Mouse (Mus musculus): ENCODE results near the gene Sfswap. TPM values are rescaled to one million over a fixed set of nuclear protein-coding genes. Genes with fewer than 3 reads are reported as not detected.

Gene Sfswap
- total RNA-seq, 4 experiments from 2014 or later, result 46.9 to 101 (median 65.6) TPM

DNA sequence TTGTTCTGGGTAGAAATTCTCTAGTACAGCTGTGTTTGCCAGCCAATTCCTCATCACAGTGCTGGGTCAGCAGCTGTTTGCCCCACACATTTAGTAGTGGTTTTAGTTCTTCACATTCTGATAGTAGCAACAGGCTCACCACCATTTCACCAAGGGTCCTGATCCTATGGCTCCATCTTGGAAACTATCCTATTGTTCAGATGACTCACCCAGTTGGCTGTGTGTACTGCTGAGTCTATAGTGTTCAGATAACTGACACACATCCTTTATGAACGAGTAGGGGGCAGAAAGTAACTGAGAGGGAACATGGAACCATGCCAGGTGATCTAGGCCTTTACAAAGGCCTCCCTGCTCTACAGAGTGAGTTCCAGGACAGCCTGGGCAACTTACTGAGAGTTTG lies 28.6 kb downstream of the Sfswap start:
- DNase-seq, result no peak

DNA sequence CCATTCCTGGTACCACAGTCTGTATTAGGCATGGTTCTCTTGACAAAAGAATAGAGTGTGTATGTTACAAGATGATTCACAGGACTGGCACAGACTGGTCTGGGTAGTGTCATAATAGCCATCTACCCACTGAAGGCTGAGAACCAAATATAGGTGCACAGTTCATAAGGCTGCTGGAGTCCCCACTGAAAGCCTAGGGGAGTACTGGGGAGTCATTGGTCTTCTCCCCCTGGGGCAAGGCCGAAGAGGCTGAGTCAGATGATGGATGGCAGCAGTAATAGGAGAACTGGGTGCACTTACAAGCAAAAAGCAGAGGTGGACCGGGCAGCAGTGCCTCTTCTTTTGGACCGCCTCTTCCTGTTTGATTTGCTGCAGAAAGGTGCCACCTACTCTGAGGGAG lies 32.7 kb downstream of the Sfswap start:
- DNase-seq, result peak; percentile 80

DNA sequence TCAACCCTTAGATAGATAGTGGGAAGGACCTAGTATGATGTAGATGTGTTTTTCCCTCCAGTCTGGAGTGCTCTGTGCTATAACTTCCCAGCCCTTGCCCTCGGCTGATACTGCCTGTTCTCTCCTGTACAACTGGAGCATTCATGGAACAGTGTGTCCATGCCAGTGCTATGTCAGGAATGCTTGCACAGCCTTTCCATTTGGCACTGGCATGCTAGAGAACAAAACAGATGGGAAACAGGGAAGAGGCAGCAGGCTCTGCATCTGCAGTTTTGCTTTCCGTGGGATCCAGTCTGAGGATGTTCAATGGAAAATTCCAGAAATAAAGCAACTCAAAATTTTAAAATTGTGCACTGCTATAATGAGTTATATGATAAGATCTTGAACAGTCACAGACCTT lies 33.5 kb downstream of the Sfswap start:
- no peak for DNase-seq

DNA sequence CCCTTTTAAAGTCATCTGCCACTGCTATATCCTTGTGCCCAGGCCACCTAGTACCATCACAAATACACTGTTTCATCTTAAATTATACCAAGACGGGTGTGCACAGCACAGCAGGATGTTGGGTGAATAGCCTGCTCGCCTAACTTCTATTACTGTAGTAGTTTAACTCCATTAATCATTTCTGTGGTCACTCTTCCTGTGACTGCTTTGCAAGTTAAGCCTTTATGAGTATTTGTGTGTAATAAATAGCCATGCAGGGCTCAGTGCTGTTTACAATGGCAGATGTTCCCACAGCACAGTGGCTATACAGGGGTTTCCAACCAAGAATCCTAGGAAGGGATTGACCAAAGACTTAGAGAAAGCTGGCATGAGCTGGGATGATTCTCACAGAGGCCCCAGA lies 34.0 kb downstream of the Sfswap start:
- DNase-seq, result no peak

DNA sequence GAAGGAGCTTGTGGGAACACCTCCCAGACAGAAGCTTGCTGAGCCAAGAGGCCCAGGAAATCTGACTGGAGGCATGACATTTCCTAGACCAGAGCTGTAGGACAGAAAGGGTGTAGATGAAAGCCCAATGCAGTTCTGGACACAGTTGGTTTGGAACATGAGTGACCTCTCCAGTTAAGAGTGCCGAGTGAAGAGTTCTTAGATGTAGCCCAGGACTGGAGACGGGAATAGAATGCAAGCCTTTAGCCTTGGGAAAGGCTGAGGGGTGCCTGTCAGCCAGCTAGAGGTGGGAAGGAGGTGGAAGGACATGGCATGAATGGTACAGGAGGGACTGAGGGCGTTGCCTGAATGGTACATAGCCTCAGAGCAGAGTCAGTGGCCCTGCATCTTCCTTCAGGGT lies 34.4 kb downstream of the Sfswap start:
- no peak for DNase-seq

DNA sequence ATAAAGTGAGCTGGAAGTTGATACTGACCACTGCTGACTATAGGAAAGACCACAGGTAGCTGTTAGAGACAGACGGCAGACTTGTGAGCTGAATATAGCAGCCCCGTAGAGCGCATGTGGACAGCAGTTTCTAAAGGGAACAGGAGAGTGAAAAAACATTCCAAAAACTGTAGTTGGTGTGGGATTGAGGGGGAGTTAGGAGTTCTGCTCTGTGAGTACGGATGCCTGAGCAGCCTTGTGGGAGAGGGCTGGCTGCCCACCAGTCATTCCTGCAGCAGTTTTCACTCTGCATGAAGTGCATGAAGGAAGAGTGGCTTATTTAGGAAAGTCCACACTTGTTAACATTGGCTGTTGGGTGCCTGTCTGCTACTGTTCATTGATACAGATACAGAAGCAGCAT lies 37.8 kb downstream of the Sfswap start:
- no peak for DNase-seq

DNA sequence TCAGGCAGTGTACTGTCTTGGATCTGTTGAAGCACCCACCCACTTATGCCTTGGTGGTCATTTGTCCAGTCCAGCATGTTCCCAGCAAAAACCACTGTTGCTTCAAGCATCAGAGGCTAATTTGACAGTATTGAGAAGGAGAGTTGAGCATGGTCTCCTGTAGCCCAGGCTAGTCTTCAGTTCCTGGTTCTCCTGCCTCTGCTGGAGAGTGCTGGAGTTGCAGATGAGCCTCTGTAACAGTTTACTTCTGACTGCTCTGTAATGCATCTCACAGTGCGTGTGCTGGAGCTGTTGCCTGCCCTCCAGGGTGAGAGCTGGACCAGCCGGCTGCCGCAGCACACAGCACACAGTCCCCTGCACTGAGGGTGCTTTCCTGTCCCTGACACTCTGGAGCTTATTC lies 41.2 kb downstream of the Sfswap start:
- no peak for DNase-seq

DNA sequence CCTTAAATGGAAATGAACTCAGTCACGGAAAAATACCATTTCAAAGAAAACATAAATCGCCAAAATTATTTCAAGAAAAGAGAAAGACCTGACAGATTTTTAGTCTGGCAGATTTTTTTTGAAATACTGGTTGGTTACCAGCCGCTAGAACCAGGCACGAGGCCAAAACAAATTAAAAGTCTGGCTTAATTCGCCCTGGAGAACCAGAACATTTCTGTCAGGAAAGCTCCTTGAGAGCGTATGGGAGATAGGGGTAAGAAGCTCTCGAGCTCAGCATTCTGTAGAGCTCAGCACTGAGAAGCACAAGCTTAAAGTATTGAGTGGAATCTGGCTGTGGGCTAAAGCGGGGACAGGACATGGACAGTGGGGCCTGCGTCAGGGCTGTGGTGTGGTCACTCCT lies 44.8 kb downstream of the Sfswap start:
- DNase-seq, result no peak

DNA sequence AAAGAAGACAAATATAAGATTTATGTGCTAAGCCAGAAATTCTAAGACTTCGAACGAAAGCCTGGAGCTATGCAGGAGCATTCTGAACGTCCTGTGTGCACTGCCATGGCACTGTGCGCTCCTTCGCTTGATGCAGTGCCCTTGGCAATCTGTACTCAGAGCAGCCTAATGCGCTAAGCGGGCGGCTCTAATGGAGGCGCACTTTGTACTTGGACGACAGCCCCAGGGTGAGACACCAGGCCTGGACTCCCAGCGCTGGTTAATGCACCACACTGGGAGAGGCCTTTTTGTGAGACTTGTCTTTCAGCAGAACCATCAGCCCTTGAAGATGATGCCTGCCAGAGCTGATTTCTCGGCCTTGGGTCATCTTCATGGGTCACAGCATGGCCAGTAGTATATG lies 48.7 kb downstream of the Sfswap start:
- DNase-seq, result no peak

DNA sequence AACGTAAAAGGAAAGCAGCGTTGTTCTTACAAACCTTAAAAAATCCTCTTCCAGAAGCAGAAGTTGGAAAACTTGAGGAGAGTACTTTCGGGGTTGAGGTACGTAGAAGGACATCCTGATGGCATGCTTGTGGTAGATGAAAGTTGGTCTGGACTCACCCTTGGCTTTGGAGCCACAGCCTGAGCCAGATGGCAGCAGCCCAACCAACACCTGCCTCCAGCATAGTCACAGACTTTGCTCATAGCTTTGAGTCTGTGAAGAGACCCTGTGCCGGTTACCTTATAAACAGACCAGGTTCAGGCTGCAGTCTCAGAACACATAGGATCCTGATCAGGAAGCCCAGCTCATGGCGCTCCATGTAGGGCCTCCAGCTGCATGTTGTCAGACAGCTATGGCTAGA lies 49.8 kb downstream of the Sfswap start:
- no peak for DNase-seq

DNA sequence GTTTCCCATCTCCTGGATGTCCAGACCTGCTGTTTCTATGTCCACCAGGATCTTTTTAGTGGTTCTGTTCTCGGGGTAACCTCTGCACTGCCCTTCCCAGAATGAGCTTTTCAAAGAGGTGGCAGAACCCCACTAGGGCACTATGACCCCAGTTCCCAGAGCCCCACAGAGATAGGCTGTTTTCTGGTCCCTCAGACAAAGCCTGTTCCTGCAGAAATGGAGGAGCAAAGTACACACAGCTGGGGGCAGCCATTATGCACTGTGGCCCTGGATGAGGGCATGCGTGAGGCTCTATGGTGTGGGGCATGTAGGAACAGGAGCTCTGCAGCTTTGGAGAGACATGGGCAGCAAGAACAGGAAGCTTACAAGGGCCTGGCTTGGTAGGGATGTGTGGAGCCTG lies 51.0 kb downstream of the Sfswap start:
- DNase-seq, result no peak

DNA sequence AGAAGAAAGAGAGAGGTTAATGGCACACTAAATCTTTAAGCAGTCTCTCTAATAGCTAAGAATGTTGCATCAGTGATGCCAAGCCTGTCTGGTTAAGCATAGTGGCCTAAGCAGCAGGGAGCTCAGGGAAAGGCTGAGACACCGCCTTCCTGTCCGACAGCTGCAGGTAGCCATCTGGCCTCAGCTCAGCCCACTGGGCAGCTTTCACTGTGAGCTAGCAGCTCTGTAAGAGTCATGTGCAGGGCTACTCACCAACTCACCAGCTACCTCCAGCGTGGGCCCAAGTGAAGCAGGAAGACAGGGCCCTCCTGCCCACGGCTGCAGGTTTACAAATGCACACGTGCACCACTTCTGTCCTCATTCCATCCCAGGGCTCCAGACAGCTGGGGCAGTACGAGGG lies 52.6 kb downstream of the Sfswap start:
- no peak for DNase-seq

DNA sequence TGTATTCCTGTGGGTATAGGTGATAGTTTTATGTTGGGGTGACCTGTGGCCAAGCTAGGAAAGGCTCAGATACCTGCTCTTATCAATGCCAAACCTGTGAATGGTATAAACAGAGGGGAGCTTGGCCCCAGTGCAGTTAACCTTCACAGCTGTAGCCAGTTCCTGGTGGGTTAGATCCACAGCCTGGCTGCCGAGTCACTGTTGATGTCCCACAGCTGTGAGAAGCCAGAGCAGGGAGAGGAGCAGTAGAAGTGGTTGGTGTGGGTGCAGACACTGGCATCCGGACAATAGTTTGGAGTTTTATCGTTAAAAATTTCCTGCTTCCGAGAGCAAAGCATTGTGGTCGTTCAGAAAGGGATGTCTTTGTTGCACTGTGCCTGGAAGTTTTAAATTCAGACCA lies 57.6 kb downstream of the Sfswap start:
- DNase-seq, result no peak

DNA sequence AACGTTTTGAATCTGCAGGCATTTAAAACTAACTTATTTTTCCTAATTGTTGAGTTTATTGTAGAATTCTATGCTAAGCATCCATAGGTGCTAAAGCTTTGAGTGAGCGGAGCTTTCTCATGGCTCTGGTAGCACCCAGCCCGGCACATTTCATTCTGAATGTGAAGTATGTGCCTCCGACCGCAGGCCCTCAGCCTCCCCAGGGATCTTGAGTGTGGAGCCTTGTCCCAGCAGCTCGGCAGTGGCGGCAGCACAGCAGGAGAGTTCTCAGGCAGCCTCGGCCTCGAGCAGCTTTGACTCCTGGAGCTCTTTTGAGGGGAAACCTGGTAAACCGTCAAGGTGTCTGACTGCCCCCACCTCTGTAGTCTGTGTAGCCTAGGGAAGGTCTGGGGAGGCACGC lies 58.3 kb downstream of the Sfswap start:
- DNase-seq, result no peak

DNA sequence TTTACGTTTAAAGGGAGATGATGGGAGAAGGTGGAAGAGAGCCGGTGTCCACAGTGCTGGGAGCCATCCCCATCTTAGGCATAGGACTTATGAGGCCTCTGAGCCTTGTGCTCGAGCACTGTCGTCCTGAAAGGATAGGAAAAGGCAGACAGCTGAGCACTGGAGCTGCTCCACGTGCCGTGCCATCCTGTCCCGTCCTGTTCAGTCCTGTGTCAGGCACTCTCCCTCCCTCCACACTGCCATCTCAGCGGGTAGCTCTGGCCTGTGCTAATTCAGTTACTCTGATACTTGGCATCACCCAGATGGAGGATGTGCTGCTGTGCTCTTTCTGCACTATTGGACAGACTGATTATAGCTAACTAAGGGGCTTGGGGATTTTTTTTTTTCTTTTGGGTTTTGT lies 61.3 kb downstream of the Sfswap start:
- no peak for DNase-seq

DNA sequence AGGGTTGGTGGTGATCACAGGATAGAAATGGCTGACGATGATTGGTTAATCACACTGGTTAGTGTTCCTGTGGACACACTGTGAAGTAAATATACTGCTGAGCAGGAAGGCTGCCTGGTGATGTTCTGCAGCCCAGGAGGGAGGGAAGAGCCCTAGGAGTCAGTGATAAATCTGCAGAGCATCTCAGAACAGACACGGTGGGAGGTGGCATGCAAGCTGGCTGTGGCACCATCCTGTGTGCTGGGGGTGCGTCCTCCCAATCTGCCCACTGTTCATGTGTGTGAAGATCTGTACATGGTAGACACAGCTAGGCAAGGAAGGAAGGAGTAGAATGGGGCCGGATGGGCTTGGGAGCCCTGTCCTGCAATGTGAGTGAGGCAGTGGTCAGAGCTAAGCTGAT lies 67.6 kb downstream of the Sfswap start:
- no peak for DNase-seq

DNA sequence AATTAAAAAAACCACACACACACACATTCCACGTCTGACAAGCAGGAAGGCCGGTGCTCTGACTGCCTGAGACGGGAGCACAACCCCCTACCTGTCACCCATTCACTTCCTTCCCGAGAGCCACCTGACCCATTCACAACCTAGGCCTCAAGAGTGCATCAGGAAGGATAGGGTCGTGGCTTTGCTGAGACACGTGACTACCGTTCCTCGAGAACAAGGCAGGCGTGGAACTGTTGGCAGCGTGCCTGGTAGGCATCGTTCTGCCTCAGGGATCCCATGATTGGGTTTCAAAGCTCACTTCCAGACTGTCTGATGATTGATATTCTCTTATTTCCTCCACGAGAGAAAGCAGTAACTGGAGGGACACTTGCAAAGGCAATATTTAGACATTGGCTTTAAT lies 77.2 kb downstream of the Sfswap start:
- DNase-seq, result peak; percentile 9

DNA sequence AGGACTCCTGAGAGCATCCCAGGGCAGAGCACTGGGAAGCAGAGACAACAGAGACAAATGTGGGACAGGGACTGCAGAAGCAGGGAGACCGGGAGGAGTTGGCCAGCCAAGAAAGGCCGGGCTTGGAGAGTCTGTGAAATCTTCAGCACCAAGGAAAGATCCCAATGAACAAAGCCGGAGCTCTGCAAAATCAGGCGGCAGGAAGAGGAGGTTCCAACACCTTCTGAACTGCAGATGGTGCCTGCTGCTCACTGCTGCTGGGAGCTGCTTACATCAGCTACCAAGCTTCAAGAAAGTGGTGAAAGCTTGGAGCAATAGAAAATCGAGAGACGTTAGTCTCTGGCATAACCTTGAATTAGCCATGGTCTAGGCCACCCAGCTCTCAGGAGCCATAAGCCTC lies 79.0 kb downstream of the Sfswap start:
- DNase-seq, result no peak

DNA sequence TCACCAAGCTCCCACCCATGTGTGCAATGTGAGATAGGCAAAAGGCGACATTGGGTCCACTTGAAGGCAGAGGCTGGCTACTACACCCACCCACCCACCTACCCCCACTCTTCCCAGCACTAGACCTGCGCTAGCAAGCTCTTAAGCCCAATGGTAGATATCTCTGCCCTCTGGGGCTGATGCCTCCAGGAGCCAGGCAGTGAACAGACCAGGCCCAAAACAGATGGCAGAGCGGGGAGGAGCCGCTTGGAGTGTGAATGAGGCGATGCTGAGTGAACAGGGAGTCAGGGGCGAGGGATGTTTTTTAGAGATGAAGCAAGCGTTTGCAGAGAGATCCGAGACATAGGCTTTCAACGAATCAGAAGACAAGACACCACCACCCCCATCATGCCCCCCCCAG lies 79.6 kb downstream of the Sfswap start:
- DNase-seq, result no peak

DNA sequence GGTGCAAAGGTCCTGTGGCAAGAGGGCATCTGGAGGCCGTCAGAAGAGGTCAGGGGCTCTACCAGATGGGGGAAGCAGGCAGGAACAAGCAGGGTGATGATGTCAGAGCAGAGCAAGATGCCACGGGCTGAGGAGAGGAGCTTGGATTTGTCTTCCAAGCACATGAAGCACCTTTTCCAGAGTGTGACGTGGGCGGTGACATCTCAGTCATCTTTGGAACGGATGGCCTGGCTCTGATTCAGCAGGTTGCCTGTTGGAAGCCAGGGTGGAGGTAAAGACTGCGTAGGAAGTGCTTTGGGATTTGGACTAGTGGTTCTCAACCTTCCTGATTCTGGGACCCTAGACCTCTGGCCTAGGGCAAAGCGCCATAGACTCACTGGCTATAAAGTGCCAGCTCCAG lies 80.0 kb downstream of the Sfswap start:
- DNase-seq, result no peak

DNA sequence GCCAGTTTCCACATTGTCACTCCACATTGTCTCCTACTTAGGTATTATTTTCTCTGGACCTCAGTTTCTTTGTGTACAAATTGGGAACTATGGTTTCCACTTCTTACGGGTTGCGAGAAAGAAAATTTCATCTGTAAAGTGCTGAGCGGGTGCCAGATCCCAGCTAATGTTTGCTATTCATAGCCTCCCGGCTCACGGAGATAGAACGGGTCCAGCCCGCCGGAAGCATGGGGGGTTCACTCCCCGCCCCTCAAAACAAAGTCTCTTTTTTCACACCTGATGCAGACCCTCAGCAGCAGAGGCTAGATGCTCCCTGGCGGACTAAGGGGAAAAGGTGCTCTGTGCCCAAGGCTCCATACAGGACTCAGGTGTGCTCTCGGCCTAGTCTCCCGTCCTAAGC lies 82.3 kb downstream of the Sfswap start:
- no peak for DNase-seq

DNA sequence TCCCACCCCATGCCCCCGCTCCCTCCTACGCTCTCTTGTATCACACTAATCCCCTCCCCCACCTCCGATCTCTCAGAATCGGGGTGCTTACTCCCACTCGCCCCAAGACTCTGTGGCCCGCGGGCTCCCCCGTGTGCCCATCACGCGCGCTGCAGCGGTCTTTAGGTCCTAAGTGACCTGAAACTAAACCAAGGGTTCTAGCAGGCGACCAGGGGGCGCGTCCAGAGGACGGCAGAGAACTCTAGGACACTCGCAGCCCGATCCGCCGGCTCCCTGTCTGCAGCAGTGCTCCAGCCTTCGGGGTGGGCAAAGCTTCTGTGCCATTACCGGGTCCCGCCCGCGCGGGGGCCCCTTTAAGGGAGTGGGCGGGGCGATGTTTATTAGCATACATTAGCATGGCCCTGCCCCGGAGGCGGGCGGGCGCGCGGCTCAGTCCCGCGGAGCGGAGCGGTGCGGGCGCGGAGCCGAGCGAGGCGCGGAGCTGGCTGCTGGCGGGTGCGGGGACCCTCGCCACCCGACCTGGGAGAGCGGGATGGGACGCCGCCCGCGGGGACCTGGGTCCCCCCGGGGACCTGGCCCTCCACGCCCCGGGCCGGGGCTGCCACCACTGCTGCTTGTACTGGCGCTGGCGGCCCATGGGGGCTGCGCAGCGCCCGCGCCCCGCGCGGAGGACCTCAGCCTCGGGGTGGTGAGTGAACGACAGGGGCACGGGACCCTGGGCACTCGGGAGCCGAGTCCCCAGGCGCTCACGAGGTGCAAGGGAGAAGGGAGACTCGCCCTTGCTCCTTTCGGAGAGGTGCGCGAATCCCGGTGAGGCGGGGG lies 83.0 kb downstream of the Sfswap start, which contains the start of gene Mmp17:
Gene Mmp17 (plus strand): TSS at position 409 of the 822 bp plus-strand sequence.
- peak; percentile 74 for DNase-seq

DNA sequence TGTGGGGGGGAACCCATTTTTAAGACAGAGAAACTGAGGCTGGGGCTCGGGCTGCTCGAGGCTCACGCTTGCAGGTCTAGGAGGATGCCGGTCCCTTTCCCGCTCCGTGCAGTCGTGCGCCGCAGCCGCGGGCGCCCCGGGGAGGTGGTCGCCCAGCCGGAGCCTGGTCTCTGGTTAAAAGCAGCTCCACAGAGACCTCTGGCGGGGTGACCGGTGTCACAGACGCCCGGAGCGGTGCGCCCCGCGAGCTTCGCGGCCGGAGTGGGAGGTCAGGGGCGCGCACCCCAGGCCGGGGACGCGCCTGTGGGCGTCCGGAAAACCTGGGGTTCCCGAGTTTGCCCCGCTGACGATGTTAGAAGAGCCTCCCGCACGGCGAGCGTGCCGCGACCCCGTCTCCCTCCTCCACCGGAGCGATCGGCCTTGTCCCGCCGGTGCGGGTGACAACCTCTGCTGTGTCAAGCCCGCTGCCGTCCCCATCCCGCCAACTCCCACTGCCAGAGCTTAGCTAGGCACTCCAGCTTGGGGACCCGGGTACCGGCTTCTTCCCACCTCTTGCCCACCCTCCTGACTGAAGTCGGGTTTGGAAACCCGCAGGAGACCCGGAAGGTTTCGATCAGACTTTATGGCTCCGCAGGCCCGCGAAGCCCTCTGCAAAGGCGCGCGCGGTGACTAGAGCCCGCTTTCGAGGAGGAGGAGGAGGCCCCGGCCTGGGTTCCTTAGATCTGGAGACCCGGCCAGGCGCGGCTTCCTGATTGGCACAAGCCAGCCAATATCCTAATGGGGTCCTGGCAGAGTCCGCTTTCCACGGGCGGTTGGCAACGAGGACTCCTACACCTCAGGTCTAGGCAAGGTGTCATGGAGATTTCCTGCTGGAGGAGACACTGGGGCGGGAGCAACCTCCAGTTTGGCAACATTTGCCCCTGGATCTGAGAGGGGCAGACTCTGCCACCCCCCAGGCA lies 83.8 kb downstream of the Sfswap start:
- DNase-seq, result peak; percentile 8

DNA sequence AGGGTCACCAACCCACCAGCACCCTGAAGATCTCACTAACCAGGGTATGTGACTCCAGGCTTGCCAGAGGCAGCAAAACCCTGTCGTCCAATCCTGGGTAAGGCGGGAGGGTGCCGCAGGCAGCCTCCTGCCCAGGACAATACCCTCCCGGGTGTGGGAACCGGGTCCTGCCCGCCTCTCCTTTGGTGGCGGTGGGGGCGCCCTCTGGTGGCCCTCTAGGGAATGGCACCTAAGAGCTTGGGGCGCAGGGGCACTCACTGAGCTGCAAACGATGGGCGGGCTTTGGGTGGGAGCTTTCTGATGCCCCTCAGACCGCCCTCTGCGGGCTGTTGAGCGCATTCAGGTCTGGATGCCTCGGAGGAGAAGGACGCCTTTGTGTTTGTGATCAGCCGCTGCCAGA lies 85.0 kb downstream of the Sfswap start:
- peak; percentile 40 for DNase-seq

All from adrenal gland, adult 8-10 months (tissue).